8 mouse cellular contexts compared by ENCODE assay signal in genomic region chr1:75316861-75317240, GRCm38 (mm10). TPM values are rescaled to one million over a fixed set of nuclear protein-coding genes. Genes with fewer than 3 reads are reported as not detected.
DNase-seq lines count a peak whose midpoint lies in the region; ATAC-seq and TF ChIP-seq lines count a peak whose summit lies in the region.

No protein-coding gene starts in this region.

- no peaks in the 10 kb centered on the region for H3K36me3 ChIP-seq in hindbrain, embryonic 11.5 days (ENCODE audit: control insufficient read depth, insufficient read depth, low read length)
- peaks cover 25% of the 10 kb centered on the region for H3K36me3 ChIP-seq in lung, postnatal 0 days (ENCODE audit: insufficient read depth, low read length)

- no peaks in the 10 kb centered on the region for H3K9me3 ChIP-seq in hindbrain, embryonic 11.5 days (ENCODE audit: control insufficient read depth, low read length)
- no peaks in the 10 kb centered on the region for H3K9me3 ChIP-seq in lung, postnatal 0 days (ENCODE audit: low read length)

- DNase-seq in ZHBTc4 (ENCODE audit: low read depth, low spot score), result peak; percentile 95
- peak; percentile 93 for DNase-seq in cerebellum, adult 9-11 months
- DNase-seq in frontal cortex, adult 2 months (ENCODE audit: extremely low spot score in 1 of 2, low spot score in 1 of 2), result peak; percentile 62 to 71
- DNase-seq in hindbrain, embryonic 11.5 days (ENCODE audit: low spot score), result peak; percentile 86
- peak; percentile 83 for DNase-seq in layer of hippocampus, adult 9-11 months
- DNase-seq in lung, postnatal 0 days (ENCODE audit: low spot score), result peak; percentile 93
- peak; percentile 85 for DNase-seq in ovary, postnatal 36 days (ENCODE audit: low spot score)
- no peak for DNase-seq in natural killer cell, adult 2 months (ENCODE audit: low spot score in 2 of 2)

- H3K9ac ChIP-seq in hindbrain, embryonic 11.5 days (ENCODE audit: low read depth, low read length), result peak overlapping the region; percentile 53
- H3K9ac ChIP-seq in lung, postnatal 0 days (replicated peaks; ENCODE audit: low read depth), result peak overlapping the region; percentile 62

- peak overlapping the region; percentile 82 for H3K4me3 ChIP-seq in hindbrain, embryonic 11.5 days (ENCODE audit: low read depth, low read length)
- peak overlapping the region; percentile 76 for H3K4me3 ChIP-seq in lung, postnatal 0 days (ENCODE audit: low read depth, low read length)

- TF ChIP-seq EP300 in lung, postnatal 0 days (IDR thresholded peaks at IDR 0.05), result peak; percentile 46; the same call in 1 of the 2 replicates

- no peaks in the 10 kb centered on the region for H3K27me3 ChIP-seq in hindbrain, embryonic 11.5 days (ENCODE audit: control insufficient read depth, insufficient read depth, low read length)
- H3K27me3 ChIP-seq in lung, postnatal 0 days (replicated peaks; ENCODE audit: insufficient read depth, low read length), result no peaks in the 10 kb centered on the region

- H3K4me1 ChIP-seq in hindbrain, embryonic 11.5 days (replicated peaks; ENCODE audit: control insufficient read depth, insufficient read depth, low read length), result 0 out of 2 replicates have a peak, but pooled peaks cover 2% of the 10 kb centered on the region
- H3K4me1 ChIP-seq in lung, postnatal 0 days (ENCODE audit: insufficient read depth, low read depth, low read length), result peaks cover 7% of the 10 kb centered on the region; the same call in 1 of the 2 replicates

- WGBS in hindbrain, embryonic 11.5 days, result under 1% methylated on average over 20 of the region's 20 CpGs
- 0% methylated on average over 20 of the region's 20 CpGs for WGBS in lung, postnatal 0 days

- peak overlapping the region; percentile 89 for H3K27ac ChIP-seq in hindbrain, embryonic 11.5 days (ENCODE audit: low read depth, low read length)
- peak overlapping the region; percentile 92 for H3K27ac ChIP-seq in lung, postnatal 0 days (ENCODE audit: low read length)

- ATAC-seq in hindbrain, embryonic 11.5 days (ENCODE audit: low FRiP score), result peak; percentile 63
- ATAC-seq in lung, postnatal 0 days, result peak; percentile 47

- peak; percentile 59 for TF ChIP-seq CTCF in lung, postnatal 0 days (IDR thresholded peaks at IDR 0.05)

- peak overlapping the region; percentile 67 for H3K4me2 ChIP-seq in hindbrain, embryonic 11.5 days (replicated peaks; ENCODE audit: low read depth, low read length)
- H3K4me2 ChIP-seq in lung, postnatal 0 days (replicated peaks; ENCODE audit: low read depth, low read length), result peak overlapping the region; percentile 77

RNA-seq across cellular contexts. Expression of gene Dnpep, which starts 0.9 kb away (rescaled TPM):
- 81.1 and 81.9 TPM in 2 replicates for polyA plus RNA-seq in frontal cortex, adult 2 months (2012; rRNA removed)
- 154 and 165 TPM in 2 replicates for polyA plus RNA-seq in hindbrain, embryonic 11.5 days (2014; fragmentation: Nextera tagmentation; extraction: Ambion mirVana)
- polyA plus RNA-seq in lung, postnatal 0 days (2015; fragmentation: Nextera tagmentation; extraction: Ambion mirVana), result 109 TPM in 2 replicates

RNA-seq across cellular contexts. Expression of gene Resp18, which starts 38.6 kb away (rescaled TPM):
- 118 and 120 TPM in 2 replicates for polyA plus RNA-seq in frontal cortex, adult 2 months (2012; rRNA removed)
- 32.3 and 35.7 TPM in 2 replicates for polyA plus RNA-seq in hindbrain, embryonic 11.5 days (2014; fragmentation: Nextera tagmentation; extraction: Ambion mirVana)
- 1.5 and 1.8 TPM in 2 replicates for polyA plus RNA-seq in lung, postnatal 0 days (2015; fragmentation: Nextera tagmentation; extraction: Ambion mirVana)

RNA-seq across cellular contexts. Expression of gene Des, which starts 43.3 kb away (rescaled TPM):
- 2.5 and 3.5 TPM in 2 replicates for polyA plus RNA-seq in frontal cortex, adult 2 months (2012; rRNA removed)
- polyA plus RNA-seq in hindbrain, embryonic 11.5 days (2014; fragmentation: Nextera tagmentation; extraction: Ambion mirVana), result 2.1 and 2.4 TPM in 2 replicates
- polyA plus RNA-seq in lung, postnatal 0 days (2015; fragmentation: Nextera tagmentation; extraction: Ambion mirVana), result 59.4 and 67.3 TPM in 2 replicates

RNA-seq across cellular contexts. Expression of gene Ptprn, which starts 52.5 kb away (rescaled TPM):
- 384 and 412 TPM in 2 replicates for polyA plus RNA-seq in frontal cortex, adult 2 months (2012; rRNA removed)
- 3.5 and 6.0 TPM in 2 replicates for polyA plus RNA-seq in hindbrain, embryonic 11.5 days (2014; fragmentation: Nextera tagmentation; extraction: Ambion mirVana)
- 0.90 and 0.92 TPM in 2 replicates for polyA plus RNA-seq in lung, postnatal 0 days (2015; fragmentation: Nextera tagmentation; extraction: Ambion mirVana)

RNA-seq across cellular contexts. Expression of gene Speg, which starts 58.2 kb away (rescaled TPM):
- polyA plus RNA-seq in frontal cortex, adult 2 months (2012; rRNA removed), result 134 and 135 TPM in 2 replicates
- polyA plus RNA-seq in hindbrain, embryonic 11.5 days (2014; fragmentation: Nextera tagmentation; extraction: Ambion mirVana), result 11.1 and 12.7 TPM in 2 replicates
- 15.4 and 16.4 TPM in 2 replicates for polyA plus RNA-seq in lung, postnatal 0 days (2015; fragmentation: Nextera tagmentation; extraction: Ambion mirVana)

Comparison
In these comparisons a context has a peak if more than half of its experiments do, and no peak if none do; other contexts are left out.
1. DNase-seq: peak in ZHBTc4 (single experiment), cerebellum, adult 9-11 months (single experiment), frontal cortex, adult 2 months (2 of 2), hindbrain, embryonic 11.5 days (single experiment), layer of hippocampus, adult 9-11 months (single experiment), lung, postnatal 0 days (single experiment) and ovary, postnatal 36 days (single experiment); none in natural killer cell, adult 2 months (0 of 2).
2. RNA of gene Resp18, which starts 38.6 kb away (polyA plus RNA-seq): 118 to 120 TPM in frontal cortex, adult 2 months and 32.3 to 35.7 TPM in hindbrain, embryonic 11.5 days; 1.5 to 1.8 TPM in lung, postnatal 0 days; every median in the first group is over 10 times any median in the second.
3. RNA of gene Des, which starts 43.3 kb away (polyA plus RNA-seq): 59.4 to 67.3 TPM in lung, postnatal 0 days; 2.5 to 3.5 TPM in frontal cortex, adult 2 months and 2.1 to 2.4 TPM in hindbrain, embryonic 11.5 days; every median in the first group is over 10 times any median in the second.